Mouse (Mus musculus) liver, adult 2 months (tissue): ENCODE measurements around the gene Prune1.

Source experiments
- CTCF ChIP-seq: fragments of 200-500 bp; IDR thresholded peaks from 2 replicates; pipeline ENCODE4 v1.5.1; 2011; ENCODE audit warnings: low read depth, low read length, control low read depth
- POLR2A ChIP-seq: fragments of 200-500 bp; IDR thresholded peaks from 2 replicates; pipeline ENCODE4 v1.6.1; 2011; ENCODE audit warnings: low read length, control low read depth; ENCODE audit not compliant: insufficient read depth; ENCODE audit errors: extremely low read depth

GRCm38 (mm10) chr3:95266052-95266451, 15.8 kb downstream of the Prune1 start:
- no peak for TF ChIP-seq POLR2A
- no peak for TF ChIP-seq CTCF
